Mouse (Mus musculus) adrenal gland, postnatal 10 days (tissue): ENCODE data around the gene Pdlim4. TPM values are rescaled to one million over a fixed set of nuclear protein-coding genes. Genes with fewer than 3 reads are reported as not detected.
A peak's percentile ranks its signal among the peaks of the same experiment; 100 is the strongest.
"Not testable (repeated sequence)": the region's sequence is repeated elsewhere in the genome, so short reads cannot be mapped to it uniquely, and the experiment has no call there.

Experiments
- DNase-seq: peaks from one replicate; pipeline ENCODE4 v3.0.0; 2021; ENCODE audit warnings: mixed read lengths
- total RNA-seq, 2 experiments: library from RNA; stranded (reverse); gene quantifications; 2 replicates each; pipeline ENCODE4 v1.2.3; 2021

Gene Pdlim4
- total RNA-seq, 2 experiments from 2014 or later: 14.3 to 23.9 TPM

GRCm38 (mm10) chr11:54017596-54017995, 51.2 kb downstream of the Pdlim4 start:
- DNase-seq: no peak

GRCm38 (mm10) chr11:54016051-54016450, 52.8 kb downstream of the Pdlim4 start:
- no peak for DNase-seq

GRCm38 (mm10) chr11:54012961-54013360, 55.9 kb downstream of the Pdlim4 start:
- DNase-seq: no peak

GRCm38 (mm10) chr11:54011255-54011654, 57.6 kb downstream of the Pdlim4 start:
- no peak for DNase-seq

- peak; percentile 17 for DNase-seq
These were observed 60.3 kb downstream of the Pdlim4 start for GRCm38 (mm10) chr11:54008416-54008920.

DNA sequence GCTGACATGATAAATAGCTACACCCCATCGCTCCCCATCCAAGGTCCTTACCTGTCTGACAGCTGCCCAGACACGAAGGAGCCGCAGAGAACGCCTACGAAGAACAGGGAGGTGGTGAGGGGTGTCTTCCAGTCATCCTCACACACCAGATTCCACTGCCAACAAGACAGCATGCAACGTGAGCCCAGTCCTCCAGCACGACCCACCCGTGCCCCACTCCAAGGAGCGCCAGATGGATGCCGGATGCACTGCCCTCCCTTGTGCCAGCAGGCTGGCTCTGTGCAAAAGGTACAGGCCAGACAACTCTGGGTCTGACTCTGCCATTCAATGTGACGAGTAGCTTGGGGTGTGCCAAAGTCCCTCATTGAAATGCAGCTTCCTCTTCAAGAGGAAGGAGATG, 61.1 kb downstream of the Pdlim4 start:
- DNase-seq: no peak

DNA sequence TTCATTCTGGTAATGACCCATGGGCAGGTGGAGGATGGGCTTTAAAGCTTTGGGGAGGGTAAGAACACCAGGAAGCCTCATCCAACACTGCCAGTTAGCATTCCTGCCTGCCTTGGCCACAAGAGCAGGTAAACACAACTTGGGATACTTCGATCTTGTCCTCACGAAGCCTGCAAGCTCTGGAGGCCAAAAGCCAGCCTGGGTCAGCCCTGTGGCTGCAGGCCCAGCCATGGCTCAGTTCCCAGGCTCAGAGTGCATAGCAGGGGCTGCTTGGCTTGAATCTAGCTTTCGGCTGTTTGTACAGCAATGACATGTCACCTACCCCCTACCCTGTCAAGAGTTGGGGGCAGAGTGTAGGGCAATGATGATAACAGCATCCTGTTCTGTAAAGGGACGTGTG, 61.9 kb downstream of the Pdlim4 start:
- DNase-seq: peak; percentile 71

GRCm38 (mm10) chr11:54006362-54006761, 62.5 kb downstream of the Pdlim4 start:
- DNase-seq: not testable (repeated sequence)

Other genes starting within 250 kb of the Pdlim4 start
- 1 to 10 TPM; 5.7 to 7.9 TPM for gene Gm12216, start 209.8 kb downstream of the Pdlim4 start, total RNA-seq
- 10 to 100 TPM; 33.7 to 40.7 TPM for gene Slc22a5, start 177.4 kb downstream of the Pdlim4 start, total RNA-seq
- 1 to 10 TPM; 4.4 to 5.8 TPM for gene Slc22a21, start 88.7 kb downstream of the Pdlim4 start, total RNA-seq
- gene Slc22a4, start 40.9 kb downstream of the Pdlim4 start, total RNA-seq: 1 to 10 TPM; 3.3 to 4.2 TPM
- 10 to 100 TPM; 18.6 to 20.1 TPM for gene P4ha2, start 31.1 kb upstream of the Pdlim4 start, total RNA-seq
- not detected for gene Csf2, start 180.7 kb upstream of the Pdlim4 start, total RNA-seq
- not detected for gene Il3, start 198.3 kb upstream of the Pdlim4 start, total RNA-seq
- gene Acsl6, start 234.8 kb upstream of the Pdlim4 start, total RNA-seq: 1 to 10 TPM; 2.2 to 3.6 TPM